Mouse (Mus musculus) ovary, adult 18-20 months (tissue): ENCODE measurements around the gene P2ry6.

Source experiments
- DNase-seq: peaks from one replicate; pipeline ENCODE4 v3.0.0; 2022; ENCODE audit warnings: low spot score, mixed read lengths

P2ry6 gene

GRCm38 (mm10) chr7:100974135-100974903 lies at the start of gene P2ry6:
Gene P2ry6, minus strand, starts transcription at chr7:100974649.
- DNase-seq: peak; percentile 67

- no peak for DNase-seq
Observed at GRCm38 (mm10) chr7:101017492-101017891, 43.0 kb upstream of the P2ry6 start.

- DNase-seq: no peak
Observed at GRCm38 (mm10) chr7:101017021-101017461, 42.6 kb upstream of the P2ry6 start.

GRCm38 (mm10) chr7:101014985-101015384 lies 40.5 kb upstream of the P2ry6 start:
- no peak for DNase-seq

GRCm38 (mm10) chr7:101014041-101014440 lies 39.6 kb upstream of the P2ry6 start:
- DNase-seq: no peak

- no peak for DNase-seq
Observed at GRCm38 (mm10) chr7:101012541-101012940, 38.1 kb upstream of the P2ry6 start, which contains the start of gene P2ry2. Gene P2ry2, minus strand, starts transcription at chr7:101012866.

- peak; percentile 37 for DNase-seq
Observed at GRCm38 (mm10) chr7:101011681-101012367, 37.4 kb upstream of the P2ry6 start.

GRCm38 (mm10) chr7:101010741-101011140 lies 36.3 kb upstream of the P2ry6 start:
- no peak for DNase-seq

GRCm38 (mm10) chr7:101006201-101006600 lies 31.8 kb upstream of the P2ry6 start:
- no peak for DNase-seq

GRCm38 (mm10) chr7:101005119-101005518 lies 30.7 kb upstream of the P2ry6 start:
- no peak for DNase-seq

- DNase-seq: no peak
Observed at GRCm38 (mm10) chr7:101003442-101004326, 29.2 kb upstream of the P2ry6 start.

GRCm38 (mm10) chr7:101002274-101002673 lies 27.8 kb upstream of the P2ry6 start:
- no peak for DNase-seq

GRCm38 (mm10) chr7:100999623-101000022 lies 25.2 kb upstream of the P2ry6 start:
- DNase-seq: no peak

GRCm38 (mm10) chr7:100998578-100998960 lies 24.1 kb upstream of the P2ry6 start:
- DNase-seq: no peak

GRCm38 (mm10) chr7:100997951-100998577 lies 23.6 kb upstream of the P2ry6 start:
- DNase-seq: no peak

- no peak for DNase-seq
Observed at GRCm38 (mm10) chr7:100997215-100997614, 22.8 kb upstream of the P2ry6 start.

- DNase-seq: no peak
Observed at GRCm38 (mm10) chr7:100995951-100996350, 21.5 kb upstream of the P2ry6 start.

- DNase-seq: no peak
Observed at GRCm38 (mm10) chr7:100995260-100995864, 20.9 kb upstream of the P2ry6 start.

GRCm38 (mm10) chr7:100993166-100993565 lies 18.7 kb upstream of the P2ry6 start:
- no peak for DNase-seq

- DNase-seq: no peak
Observed at GRCm38 (mm10) chr7:100991972-100992371, 17.5 kb upstream of the P2ry6 start.

GRCm38 (mm10) chr7:100990636-100991311 lies 16.3 kb upstream of the P2ry6 start:
- no peak for DNase-seq
